Mouse (Mus musculus): ENCODE measurements around the gene Cebpa.

Gene Cebpa

GRCm38 (mm10) chr7:35149616-35150433 is 30.7 kb downstream of the Cebpa start:
- DNase-seq: no peak

GRCm38 (mm10) chr7:35150860-35151259 is 31.8 kb downstream of the Cebpa start:
- DNase-seq: no peak

DNA sequence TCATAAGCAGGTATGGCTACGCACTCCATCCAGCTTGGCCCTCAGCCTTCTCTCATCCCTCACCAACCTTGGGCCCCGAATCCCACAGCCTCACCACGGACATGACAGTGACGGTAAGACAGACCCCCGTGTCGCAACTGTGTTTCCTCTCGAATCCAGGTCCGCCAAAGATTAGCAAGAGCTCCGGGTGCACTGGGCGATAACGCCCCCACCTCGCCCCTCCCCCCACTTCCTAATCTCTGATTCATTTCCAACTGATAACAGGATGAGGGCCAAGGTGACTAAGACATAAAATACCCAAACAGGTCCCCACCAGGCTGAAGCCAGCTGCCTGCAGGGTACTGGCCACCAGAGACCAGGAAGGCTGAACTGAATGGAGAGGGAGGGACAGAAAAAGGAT is 35.4 kb downstream of the Cebpa start:
- DNase-seq: no peak

DNA sequence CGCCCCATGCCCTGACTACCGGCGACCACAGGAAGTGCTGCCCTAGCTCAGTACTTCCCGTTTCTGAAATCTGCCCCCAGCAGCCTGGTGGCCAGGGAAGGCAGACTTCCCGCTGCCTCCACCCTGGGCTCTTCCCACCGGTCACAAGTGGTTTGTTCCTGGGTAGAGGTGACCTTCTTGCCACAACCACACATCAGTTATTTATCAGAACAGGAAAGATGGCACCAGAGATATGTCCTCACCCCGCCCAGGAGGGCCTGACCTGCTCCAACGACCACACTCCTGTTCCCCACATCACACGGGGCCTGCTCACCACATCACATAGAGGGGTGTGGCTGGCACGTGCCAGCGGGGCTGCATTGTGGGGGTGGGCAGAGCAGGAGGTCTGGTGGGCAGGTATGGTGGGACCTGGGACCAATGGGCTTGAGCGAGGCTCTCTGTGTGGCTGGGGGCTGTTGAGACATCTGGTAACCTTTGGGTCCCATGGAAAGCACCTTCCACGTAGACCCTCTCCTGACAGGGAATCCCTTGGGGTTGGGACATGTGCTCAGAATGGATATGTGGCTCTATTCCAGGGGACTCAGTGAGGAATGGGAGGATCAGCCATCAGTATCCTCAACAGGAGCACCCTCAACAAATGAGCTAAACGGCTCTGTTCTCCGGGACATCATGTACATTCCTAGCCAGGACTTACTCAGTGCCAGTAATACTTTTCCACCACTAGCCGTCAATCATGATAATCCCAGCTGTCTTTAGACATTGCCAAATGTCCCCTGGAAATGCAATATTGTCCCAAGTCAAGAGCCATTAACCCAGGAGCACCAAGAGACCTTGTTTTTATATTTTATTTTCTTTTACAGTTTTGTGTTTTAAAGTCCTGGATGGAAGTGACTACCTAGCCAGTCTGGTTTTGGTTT is 37.7 kb downstream of the Cebpa start:
- DNase-seq: no peak

- DNase-seq: no peak
Measured at GRCm38 (mm10) chr7:35157512-35157911, 38.4 kb downstream of the Cebpa start.

GRCm38 (mm10) chr7:35162443-35162842 is 43.4 kb downstream of the Cebpa start:
- no peak for DNase-seq

DNA sequence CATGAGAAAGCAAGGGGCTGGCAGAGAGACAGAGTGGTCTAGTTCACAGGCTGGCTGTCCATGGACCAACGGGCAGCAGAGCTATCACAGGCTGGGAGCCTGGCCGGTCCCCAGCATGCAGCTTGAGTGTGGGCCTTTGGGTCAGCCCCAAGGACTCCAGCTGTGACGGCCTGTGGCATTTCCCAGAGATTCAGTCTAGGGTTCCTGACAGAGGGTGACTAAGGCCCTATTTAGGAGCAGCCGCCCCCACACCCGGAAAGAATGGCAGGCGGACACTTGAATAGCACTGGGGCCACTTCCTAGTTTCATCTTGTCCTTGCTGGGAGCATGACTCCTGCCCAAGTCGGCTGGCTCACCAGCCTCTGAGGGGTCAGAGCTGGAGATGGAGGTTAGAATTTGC is 44.5 kb downstream of the Cebpa start:
- no peak for DNase-seq

DNA sequence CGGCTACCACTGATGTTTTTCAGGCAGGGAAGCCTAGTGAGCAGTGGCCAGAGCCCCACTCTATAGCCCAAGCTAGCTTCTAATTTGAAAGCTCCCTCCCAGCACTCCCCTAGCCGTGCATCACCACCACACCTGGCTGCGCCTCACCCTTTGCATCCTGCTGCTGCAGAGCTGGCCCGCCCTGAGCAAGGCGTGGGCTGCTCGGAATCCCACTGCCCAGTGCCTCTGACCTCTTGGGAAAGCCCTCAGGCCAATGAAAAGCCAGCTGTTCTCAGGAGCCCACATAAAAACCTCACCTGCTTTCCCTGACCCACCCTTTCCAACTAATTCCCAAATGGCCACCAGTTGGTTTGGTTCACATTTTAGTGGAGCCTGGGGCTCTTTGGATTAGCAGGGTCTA is 45.0 kb downstream of the Cebpa start:
- DNase-seq: no peak

- no peak for DNase-seq
Measured at GRCm38 (mm10) chr7:35166988-35167387, 47.9 kb downstream of the Cebpa start.

GRCm38 (mm10) chr7:35167925-35168324 is 48.8 kb downstream of the Cebpa start:
- no peak for DNase-seq

DNA sequence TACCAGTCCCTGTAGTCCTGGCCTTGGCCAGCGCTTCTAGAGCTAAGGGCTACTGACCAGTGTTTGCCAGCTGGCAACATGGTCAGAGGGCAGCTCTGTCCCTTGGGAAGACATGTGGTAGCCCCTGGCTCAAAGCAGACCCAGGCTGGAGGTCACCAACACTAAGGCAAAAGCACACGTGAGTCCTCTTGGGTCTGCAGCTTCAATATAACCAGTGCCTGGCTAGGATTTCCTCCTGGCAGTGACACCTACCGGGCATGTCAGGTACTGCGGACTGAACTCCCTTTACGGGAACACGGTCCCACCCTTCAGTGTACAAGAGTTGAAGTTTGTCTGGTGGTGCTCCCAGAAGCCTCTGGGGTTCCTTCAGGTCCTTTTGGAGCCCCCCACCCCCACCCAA is 50.2 kb downstream of the Cebpa start:
- DNase-seq: peak; percentile 67

Data from cerebellum, adult 11 months (tissue).